Mouse (Mus musculus) liver, adult 2 months (tissue): ENCODE measurements around the gene Hist1h2aa. TPM values are rescaled to one million over a fixed set of nuclear protein-coding genes. Genes with fewer than 3 reads are reported as not detected.

Experiments used
- DNase-seq: peaks from one replicate; pipeline ENCODE4 v3.0.0-alpha.2; 2011; ENCODE audit warnings: low read depth, low spot score; ENCODE audit errors: extremely low read depth
- H3K27ac ChIP-seq: fragments of 200-500 bp; replicated peaks from 2 replicates; pipeline ENCODE4 v1.5.1; 2012; ENCODE audit warnings: low read depth, mild to moderate bottlenecking, control low read depth, inconsistent platforms, low read length; ENCODE audit not compliant: insufficient read depth
- H3K27me3 ChIP-seq: fragments of 200-500 bp; 2 replicates; pipeline ENCODE4 v1.6.1; 2012; ENCODE audit warnings: mild to moderate bottlenecking, moderate library complexity, low read length, inconsistent platforms; ENCODE audit not compliant: control insufficient read depth, insufficient read depth
- H3K36me3 ChIP-seq: fragments of 200-500 bp; 2 replicates; pipeline ENCODE4 v1.6.1; 2012; ENCODE audit warnings: low read length, inconsistent platforms; ENCODE audit not compliant: control insufficient read depth, insufficient read depth
- H3K4me1 ChIP-seq: fragments of 200-500 bp; 2 replicates; pipeline ENCODE4 v1.6.1; 2011; ENCODE audit warnings: low read length; ENCODE audit not compliant: control insufficient read depth, insufficient read depth
- H3K4me3 ChIP-seq: fragments of 200-500 bp; 2 replicates; pipeline ENCODE4 v1.5.1; 2011; ENCODE audit warnings: low read depth, mild to moderate bottlenecking, control low read depth, low read length, moderate library complexity; ENCODE audit not compliant: insufficient read depth
- H3K79me2 ChIP-seq: fragments of 200-500 bp; 2 replicates; pipeline ENCODE4 v1.6.1; 2012; ENCODE audit warnings: inconsistent platforms, mild to moderate bottlenecking, low read length, moderate library complexity; ENCODE audit not compliant: control insufficient read depth, insufficient read depth
- H3K9ac ChIP-seq: fragments of 200-500 bp; 2 replicates; pipeline ENCODE4 v1.6.1; 2012; ENCODE audit warnings: low read depth, mild to moderate bottlenecking, control low read depth, inconsistent platforms, low read length
- CTCF ChIP-seq: fragments of 200-500 bp; IDR thresholded peaks from 2 replicates; pipeline ENCODE4 v1.5.1; 2011; ENCODE audit warnings: low read depth, low read length, control low read depth
- POLR2A ChIP-seq: fragments of 200-500 bp; IDR thresholded peaks from 2 replicates; pipeline ENCODE4 v1.6.1; 2011; ENCODE audit warnings: low read length, control low read depth; ENCODE audit not compliant: insufficient read depth; ENCODE audit errors: extremely low read depth
- WGBS: fragments of 180-500 bp; shearing (Covaris S2); methylation state at CpG from one replicate; pipeline ENCODE4 v1.1.7; 2018; 5-methylcytosine and 5-hydroxymethylcytosine counted together
- polyA plus RNA-seq: library from polyadenylated mRNA; depleted of rRNA; stranded (reverse); fragments of >200 nt; gene quantifications from 2 replicates; pipeline ENCODE4 v1.2.3, GENCODE M21; 2012; rRNA removed
- total RNA-seq: library from RNA; depleted of rRNA; stranded (reverse); fragments of >200 nt; gene quantifications from 2 replicates; pipeline ENCODE4 v1.2.3, GENCODE M21; 2014; rRNA removed

The Hist1h2aa gene
- total and polyA plus RNA-seq, 2 experiments = not detected

DNA sequence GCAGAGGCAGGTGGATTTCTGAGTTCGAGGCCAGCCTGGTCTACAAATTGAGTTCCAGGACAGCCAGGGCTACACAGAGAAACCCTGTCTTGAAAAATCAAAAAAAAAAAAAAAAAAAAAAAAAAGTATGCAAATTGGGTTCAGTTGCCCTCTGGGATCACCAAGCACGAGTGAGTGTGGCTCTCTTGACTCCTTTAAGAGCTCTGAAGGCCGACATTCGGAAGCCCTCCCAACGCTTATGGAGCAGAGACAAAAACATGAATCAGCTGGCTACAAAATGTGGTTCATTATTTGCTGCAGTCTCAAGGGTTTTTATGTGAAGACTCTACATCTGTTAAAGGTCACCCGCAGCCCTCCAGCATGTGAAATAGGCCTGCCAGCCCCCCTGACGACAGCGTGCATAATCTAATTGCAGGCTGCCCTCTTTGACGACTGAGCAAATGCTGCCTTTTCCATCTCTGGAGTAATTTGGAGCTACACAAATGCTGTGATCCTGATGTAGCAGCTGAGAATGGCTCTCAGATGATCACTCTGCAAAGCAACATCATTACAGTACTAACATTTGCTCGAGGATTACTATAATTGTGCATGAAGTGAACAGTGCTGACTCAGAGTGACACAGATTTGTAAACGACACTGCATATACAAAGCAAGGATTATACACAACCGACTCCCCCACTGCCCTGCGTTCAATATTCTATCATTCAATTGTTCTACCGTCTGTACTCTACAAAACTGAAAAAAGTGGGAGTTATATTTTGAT, 15.4 kb downstream of the Hist1h2aa start:
- WGBS = 82% methylated on average over 14 of the region's 14 CpGs
- no peak for DNase-seq
- H3K79me2 ChIP-seq = no peaks in the 10 kb centered on the region

GRCm38 (mm10) chr13:23950928-23951327, 16.7 kb downstream of the Hist1h2aa start:
- peaks cover 2% of the 10 kb centered on the region; the same call in 1 of the 2 replicates for H3K27me3 ChIP-seq
- H3K4me3 ChIP-seq = no peak overlapping the region
- 42% methylated on average over 3 of the region's 3 CpGs for WGBS
- no peak overlapping the region for H3K27ac ChIP-seq
- TF ChIP-seq POLR2A (no peak), CTCF (peak; percentile 61)
- H3K4me1 ChIP-seq = no peaks in the 10 kb centered on the region
- no peaks in the 10 kb centered on the region for H3K79me2 ChIP-seq
- H3K9ac ChIP-seq = no peak overlapping the region
- peak; percentile 60 for DNase-seq
- H3K36me3 ChIP-seq = no peaks in the 10 kb centered on the region

More for the DNA sequence above, 15.4 kb downstream of the Hist1h2aa start:
- Histone ChIP-seq H3K27ac (no peak overlapping the region), H3K36me3 (no peaks in the 10 kb centered on the region), H3K4me3 (no peak overlapping the region), H3K27me3 (peaks cover 2% of the 10 kb centered on the region; the same call in 1 of the 2 replicates), H3K9ac (no peak overlapping the region), H3K4me1 (no peaks in the 10 kb centered on the region)
- TF ChIP-seq POLR2A (no peak), CTCF (no peak)

DNA sequence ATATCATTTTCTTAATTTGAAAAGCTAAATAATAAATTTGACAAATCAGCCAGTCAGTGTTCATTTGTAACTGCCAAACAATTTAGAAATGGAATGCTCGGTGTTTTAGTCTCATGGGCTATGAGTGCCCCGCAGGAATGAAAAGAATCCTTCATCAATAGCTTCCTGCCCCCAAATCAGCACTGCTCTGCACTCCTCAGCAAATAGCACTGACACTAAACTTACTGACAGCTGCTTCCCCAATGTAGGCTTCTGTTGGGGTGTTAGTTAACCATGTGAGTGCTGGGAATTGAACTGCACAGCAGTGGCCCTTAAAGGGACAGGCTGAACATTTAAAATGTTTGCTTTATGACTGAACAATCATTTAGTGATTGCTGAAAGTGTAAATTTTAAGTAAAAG, 25.5 kb downstream of the Hist1h2aa start:
- no peak for DNase-seq
- 39% methylated on average over 2 of the region's 2 CpGs for WGBS
- H3K79me2 ChIP-seq = no peaks in the 10 kb centered on the region

DNA sequence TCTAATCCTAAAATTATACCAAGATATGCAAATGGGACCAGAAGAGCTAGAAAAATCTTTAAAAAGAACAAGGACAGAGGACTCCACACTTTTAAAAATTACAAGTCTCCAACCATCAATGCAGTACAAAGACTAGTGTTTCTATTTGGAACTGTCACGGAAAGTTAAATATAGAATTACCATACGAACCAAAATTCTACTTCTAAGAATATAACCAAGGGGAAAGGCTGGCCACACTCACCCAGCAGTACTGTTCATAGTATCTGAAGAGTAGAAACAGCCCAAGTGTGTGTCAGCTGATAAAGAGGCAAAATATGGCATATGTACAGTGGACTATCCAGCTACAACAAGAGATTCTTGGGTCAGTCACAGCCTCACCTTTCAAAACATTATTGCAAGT, 30.6 kb downstream of the Hist1h2aa start:
- no peak for DNase-seq
- 78% methylated on average over 2 of the region's 2 CpGs for WGBS
- no peak overlapping the region for H3K27ac ChIP-seq
- no peaks in the 10 kb centered on the region for H3K4me1 ChIP-seq
- H3K36me3 ChIP-seq = no peaks in the 10 kb centered on the region
- no peaks in the 10 kb centered on the region for H3K79me2 ChIP-seq
- H3K27me3 ChIP-seq = no peaks in the 10 kb centered on the region
- TF ChIP-seq POLR2A (no peak), CTCF (no peak)
- no peak overlapping the region for H3K4me3 ChIP-seq
- no peak overlapping the region for H3K9ac ChIP-seq

More for the DNA sequence above, 25.5 kb downstream of the Hist1h2aa start:
- Histone ChIP-seq H3K4me3 (no peak overlapping the region), H3K9ac (no peak overlapping the region), H3K36me3 (no peaks in the 10 kb centered on the region), H3K27me3 (no peaks in the 10 kb centered on the region), H3K4me1 (no peaks in the 10 kb centered on the region), H3K27ac (no peak overlapping the region)
- TF ChIP-seq CTCF = no peak
- TF ChIP-seq POLR2A = no peak

GRCm38 (mm10) chr13:23971870-23972269, 37.6 kb downstream of the Hist1h2aa start:
- DNase-seq = no peak
- Histone ChIP-seq H3K79me2 (no peaks in the 10 kb centered on the region), H3K4me3 (no peak overlapping the region), H3K27me3 (no peaks in the 10 kb centered on the region), H3K27ac (no peak overlapping the region), H3K4me1 (no peaks in the 10 kb centered on the region), H3K9ac (no peak overlapping the region), H3K36me3 (no peaks in the 10 kb centered on the region)
- TF ChIP-seq CTCF (no peak), POLR2A (no peak)
- WGBS = 71% methylated on average over 2 of the region's 2 CpGs

- no peak overlapping the region for H3K9ac ChIP-seq
- DNase-seq = peak; percentile 3
- 71% methylated on average over 5 of the region's 5 CpGs for WGBS
- no peaks in the 10 kb centered on the region for H3K36me3 ChIP-seq
- H3K27ac ChIP-seq = no peak overlapping the region
- H3K79me2 ChIP-seq = no peaks in the 10 kb centered on the region
- no peak overlapping the region for H3K4me3 ChIP-seq
- TF ChIP-seq POLR2A (no peak), CTCF (no peak)
- no peaks in the 10 kb centered on the region for H3K27me3 ChIP-seq
- no peaks in the 10 kb centered on the region for H3K4me1 ChIP-seq
Observed at GRCm38 (mm10) chr13:23972271-23972670, 38.0 kb downstream of the Hist1h2aa start.

Other genes with a start within 250 kb of the Hist1h2aa start
- gene Hist1h1t, start 238.6 kb upstream of the Hist1h2aa start, total RNA-seq = not detected in 2 replicates
- not detected in 2 replicates for gene Hist1h1t, start 238.6 kb upstream of the Hist1h2aa start, polyA plus RNA-seq
- 190 and 256 TPM in 2 replicates for gene Hist1h4c, start 236.0 kb upstream of the Hist1h2aa start, total RNA-seq
- gene Hist1h4c, start 236.0 kb upstream of the Hist1h2aa start, polyA plus RNA-seq = 0.95 and 3.1 TPM in 2 replicates
- 30.4 and 35.3 TPM in 2 replicates for gene Hfe, start 223.6 kb upstream of the Hist1h2aa start, total RNA-seq
- gene Hfe, start 223.6 kb upstream of the Hist1h2aa start, polyA plus RNA-seq = 32.6 and 40.9 TPM in 2 replicates
- gene Hist1h1c, start 195.7 kb upstream of the Hist1h2aa start, total RNA-seq = 43.6 and 68.1 TPM in 2 replicates
- 20.9 and 31.6 TPM in 2 replicates for gene Hist1h1c, start 195.7 kb upstream of the Hist1h2aa start, polyA plus RNA-seq
- gene Hist1h3c, start 188.9 kb upstream of the Hist1h2aa start, total RNA-seq = 8.0 and 24.1 TPM in 2 replicates
- 0.20 and 0.27 TPM in 2 replicates for gene Hist1h3c, start 188.9 kb upstream of the Hist1h2aa start, polyA plus RNA-seq
- 41.9 and 75.6 TPM in 2 replicates for gene Hist1h2bb, start 187.7 kb upstream of the Hist1h2aa start, total RNA-seq
- 0.41 and 0.55 TPM in 2 replicates for gene Hist1h2bb, start 187.7 kb upstream of the Hist1h2aa start, polyA plus RNA-seq
- gene Hist1h2ab, start 183.3 kb upstream of the Hist1h2aa start, total RNA-seq = 19.4 and 55.8 TPM in 2 replicates
- 0.45 and 1.0 TPM in 2 replicates for gene Hist1h2ab, start 183.3 kb upstream of the Hist1h2aa start, polyA plus RNA-seq
- 15.2 and 31.1 TPM in 2 replicates for gene Hist1h3b, start 182.2 kb upstream of the Hist1h2aa start, total RNA-seq
- 0.23 and 0.58 TPM in 2 replicates for gene Hist1h3b, start 182.2 kb upstream of the Hist1h2aa start, polyA plus RNA-seq
- 62.4 and 63.4 TPM in 2 replicates for gene Hist1h4b, start 177.4 kb upstream of the Hist1h2aa start, total RNA-seq
- 1.2 TPM in 1 of 2 replicates, not detected in the other for gene Hist1h4b, start 177.4 kb upstream of the Hist1h2aa start, polyA plus RNA-seq
- 21.0 and 54.0 TPM in 2 replicates for gene Hist1h4a, start 173.2 kb upstream of the Hist1h2aa start, total RNA-seq
- 0.76 TPM in 1 of 2 replicates, not detected in the other for gene Hist1h4a, start 173.2 kb upstream of the Hist1h2aa start, polyA plus RNA-seq
- gene Hist1h3a, start 172.1 kb upstream of the Hist1h2aa start, total RNA-seq = 18.3 and 43.5 TPM in 2 replicates
- 2.0 TPM in 2 replicates for gene Hist1h3a, start 172.1 kb upstream of the Hist1h2aa start, polyA plus RNA-seq
- gene Hist1h1a, start 170.8 kb upstream of the Hist1h2aa start, total RNA-seq = 5.6 and 6.2 TPM in 2 replicates
- 0.12 TPM in 1 of 2 replicates, not detected in the other for gene Hist1h1a, start 170.8 kb upstream of the Hist1h2aa start, polyA plus RNA-seq
- gene Trim38, start 164.5 kb upstream of the Hist1h2aa start, total RNA-seq = not detected in 2 replicates
- not detected in 2 replicates for gene Trim38, start 164.5 kb upstream of the Hist1h2aa start, polyA plus RNA-seq
- 175 and 208 TPM in 2 replicates for gene Slc17a2, start 127.5 kb upstream of the Hist1h2aa start, total RNA-seq
- gene Slc17a2, start 127.5 kb upstream of the Hist1h2aa start, polyA plus RNA-seq = 144 and 189 TPM in 2 replicates
- gene Slc17a3, start 95.0 kb upstream of the Hist1h2aa start, total RNA-seq = 32.8 and 38.1 TPM in 2 replicates
- gene Slc17a3, start 95.0 kb upstream of the Hist1h2aa start, polyA plus RNA-seq = 34.5 and 39.7 TPM in 2 replicates
- 13.3 and 20.1 TPM in 2 replicates for gene Slc17a1, start 66.7 kb upstream of the Hist1h2aa start, total RNA-seq
- gene Slc17a1, start 66.7 kb upstream of the Hist1h2aa start, polyA plus RNA-seq = 12.9 and 14.5 TPM in 2 replicates
- 22.4 and 27.4 TPM in 2 replicates for gene Slc17a4, start 19.5 kb upstream of the Hist1h2aa start, total RNA-seq
- gene Slc17a4, start 19.5 kb upstream of the Hist1h2aa start, polyA plus RNA-seq = 52.0 and 60.3 TPM in 2 replicates
- gene Hist1h2ba, start 306 bp upstream of the Hist1h2aa start, total RNA-seq = not detected in 2 replicates
- not detected in 2 replicates for gene Hist1h2ba, start 306 bp upstream of the Hist1h2aa start, polyA plus RNA-seq
- not detected in 2 replicates for gene Scgn, start 56.8 kb downstream of the Hist1h2aa start, total RNA-seq
- not detected in 2 replicates for gene Scgn, start 56.8 kb downstream of the Hist1h2aa start, polyA plus RNA-seq